Mouse (Mus musculus) thymus, adult 2 months (tissue): ENCODE measurements around the gene Lpar3.

Experiments
- CTCF ChIP-seq: fragments of 200-500 bp; IDR thresholded peaks from 2 replicates; pipeline ENCODE4 v1.5.1; 2012; ENCODE audit warnings: mild to moderate bottlenecking, control low read depth, low read length, moderate library complexity, borderline replicate concordance; ENCODE audit not compliant: control insufficient read depth, poor library complexity, insufficient read depth; ENCODE audit errors: extremely low read depth
- POLR2A ChIP-seq: fragments of 200-500 bp; IDR thresholded peaks from 2 replicates; pipeline ENCODE4 v1.6.1; 2012; ENCODE audit warnings: mild to moderate bottlenecking, low read length, control low read depth, moderate library complexity; ENCODE audit not compliant: control insufficient read depth, poor library complexity, insufficient read depth; ENCODE audit errors: extremely low read depth

- TF ChIP-seq POLR2A (no peak), CTCF (no peak)
Observed at GRCm38 (mm10) chr3:146283732-146284361, 63.1 kb downstream of the Lpar3 start.
